Mouse (Mus musculus): Measurements from ENCODE around the gene Tmem44.
"Not testable (repeated sequence)": the region's sequence is repeated elsewhere in the genome, so short reads cannot be mapped to it uniquely, and the experiment has no call there.

Tmem44 gene

GRCm38 (mm10) chr16:30501621-30502020 lies 49.0 kb downstream of the Tmem44 start:
- CTCF ChIA-PET: no interaction called here

GRCm38 (mm10) chr16:30500223-30500622 lies 50.4 kb downstream of the Tmem44 start:
- CTCF ChIA-PET: interaction anchor here (0.7 kb wide), 1 partner anchor 110 kb away, joined by 4 read pairs; no protein-coding TSS in a partner anchor

GRCm38 (mm10) chr16:30499126-30499857 lies 51.4 kb downstream of the Tmem44 start:
- CTCF ChIA-PET: interaction anchor here (0.7 kb wide), 1 partner anchor 109 kb away, joined by 4 read pairs; no protein-coding TSS in a partner anchor

- CTCF ChIA-PET: no interaction called here
These were observed 53.3 kb downstream of the Tmem44 start for GRCm38 (mm10) chr16:30497307-30497706.

DNA sequence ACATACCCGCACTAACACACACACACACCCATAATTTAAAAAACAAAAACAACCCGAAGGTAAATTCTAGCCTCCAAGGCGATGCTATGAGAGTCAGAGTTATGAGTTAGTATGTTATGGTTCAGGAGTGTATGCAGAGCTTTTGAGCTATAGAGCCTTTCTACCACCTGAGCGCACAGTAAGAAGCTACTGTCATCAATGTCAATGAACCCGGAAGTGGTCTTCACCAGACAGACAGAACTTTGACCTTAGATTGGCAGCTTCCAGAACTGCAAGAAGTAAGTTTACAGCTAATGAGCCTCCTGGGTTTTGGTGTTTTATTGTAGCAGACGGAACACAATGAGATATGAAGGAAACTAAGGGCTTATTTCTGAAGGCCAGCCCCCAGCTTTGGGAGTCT lies 55.8 kb downstream of the Tmem44 start:
- CTCF ChIA-PET: no interaction called here

DNA sequence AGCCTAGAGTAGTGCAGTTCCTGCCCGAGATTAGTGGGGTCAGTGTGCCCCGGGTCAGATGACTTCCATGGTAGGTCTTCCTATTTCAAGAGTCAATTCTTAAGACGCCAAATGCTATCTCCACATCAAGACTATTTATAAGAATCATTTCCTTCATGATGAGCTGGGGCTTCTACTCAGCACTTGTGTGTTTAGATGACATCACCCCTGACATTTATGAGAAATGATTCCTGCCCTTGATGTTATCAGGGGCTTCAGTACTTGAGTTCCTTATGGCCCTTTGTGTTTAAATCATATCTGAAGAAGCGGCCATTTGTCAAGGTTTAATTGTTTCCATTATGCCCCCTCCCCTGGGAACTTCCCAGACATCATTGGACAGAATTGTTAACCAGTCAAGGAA lies 58.9 kb downstream of the Tmem44 start:
- CTCF ChIA-PET: interaction anchor here (0.6 kb wide), 1 partner anchor 169 kb away, joined by 3 read pairs; no protein-coding TSS in a partner anchor

DNA sequence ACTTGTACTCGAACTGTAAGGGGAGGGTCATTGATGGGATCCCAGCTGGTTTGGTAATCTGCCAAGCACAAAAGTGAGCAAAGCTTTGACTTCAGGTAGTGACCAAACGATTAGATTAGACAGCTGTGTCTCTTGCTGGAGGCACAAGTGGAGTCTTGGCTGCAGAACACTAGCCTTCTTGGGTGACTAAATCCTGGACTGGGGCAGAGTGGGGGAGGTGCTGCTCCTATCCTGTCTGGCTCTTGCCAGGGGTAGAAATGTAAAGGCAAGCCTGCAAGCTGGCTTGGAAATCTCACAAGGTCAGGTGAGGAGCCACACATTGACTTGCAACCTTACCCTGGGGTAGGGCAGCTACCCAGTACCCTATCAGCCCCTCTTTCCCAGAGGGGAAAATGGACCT lies 59.9 kb downstream of the Tmem44 start:
- CTCF ChIA-PET: no interaction called here

GRCm38 (mm10) chr16:30490316-30490715 lies 60.3 kb downstream of the Tmem44 start:
- CTCF ChIA-PET: no interaction called here

- CTCF ChIA-PET: no interaction called here
These were observed 61.0 kb downstream of the Tmem44 start for GRCm38 (mm10) chr16:30489662-30490061.

- CTCF ChIA-PET: no interaction called here
These were observed 64.1 kb downstream of the Tmem44 start for GRCm38 (mm10) chr16:30486498-30486897.

- CTCF ChIA-PET: no interaction called here
These were observed 72.9 kb downstream of the Tmem44 start for GRCm38 (mm10) chr16:30477791-30478190.

DNA sequence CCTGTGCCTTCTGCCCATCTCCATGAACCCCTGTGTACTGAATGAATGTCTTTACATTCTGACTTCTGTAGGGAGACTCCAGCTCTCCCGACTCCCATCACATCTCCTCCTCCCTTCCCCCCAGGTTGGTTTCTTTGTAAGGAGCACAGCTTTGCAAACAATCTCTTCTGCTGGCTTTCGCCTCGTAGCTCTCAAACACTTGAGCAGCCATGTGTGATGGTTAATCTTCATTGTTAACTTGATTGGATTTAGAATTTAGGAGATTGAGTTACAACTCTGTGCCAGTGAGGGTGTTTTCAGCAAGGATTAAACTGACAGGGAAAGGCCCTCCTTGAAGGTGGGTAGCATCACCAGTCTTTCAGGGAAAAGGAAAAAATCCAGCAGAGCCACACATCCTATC lies 73.6 kb downstream of the Tmem44 start:
- CTCF ChIA-PET: no interaction called here

- CTCF ChIA-PET: no interaction called here
These were observed 74.8 kb downstream of the Tmem44 start for GRCm38 (mm10) chr16:30475633-30476461.

DNA sequence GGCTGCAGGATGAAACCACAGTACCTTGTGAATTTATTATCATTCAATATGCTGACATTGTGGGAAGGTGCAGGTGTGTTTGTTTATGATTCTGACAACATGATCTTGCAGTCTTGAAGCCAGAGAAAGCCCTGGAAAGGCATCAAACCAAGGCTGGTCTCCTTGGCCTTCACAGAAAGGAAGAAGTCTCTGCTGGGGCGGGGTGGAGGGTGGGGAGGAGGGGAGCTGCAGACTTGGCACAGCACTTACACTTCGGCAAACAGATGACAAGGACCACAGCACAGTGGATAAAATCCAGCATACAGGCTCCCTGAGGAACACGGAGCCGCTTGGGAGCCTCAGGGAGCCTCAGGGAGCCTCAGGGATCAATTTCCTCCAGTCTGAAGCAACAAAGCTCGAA lies 78.2 kb downstream of the Tmem44 start:
- CTCF ChIA-PET: no interaction called here

- CTCF ChIA-PET: no interaction called here
These were observed 78.7 kb downstream of the Tmem44 start for GRCm38 (mm10) chr16:30471912-30472311.

- CTCF ChIA-PET: no interaction called here
These were observed 81.7 kb downstream of the Tmem44 start for GRCm38 (mm10) chr16:30468944-30469343.

DNA sequence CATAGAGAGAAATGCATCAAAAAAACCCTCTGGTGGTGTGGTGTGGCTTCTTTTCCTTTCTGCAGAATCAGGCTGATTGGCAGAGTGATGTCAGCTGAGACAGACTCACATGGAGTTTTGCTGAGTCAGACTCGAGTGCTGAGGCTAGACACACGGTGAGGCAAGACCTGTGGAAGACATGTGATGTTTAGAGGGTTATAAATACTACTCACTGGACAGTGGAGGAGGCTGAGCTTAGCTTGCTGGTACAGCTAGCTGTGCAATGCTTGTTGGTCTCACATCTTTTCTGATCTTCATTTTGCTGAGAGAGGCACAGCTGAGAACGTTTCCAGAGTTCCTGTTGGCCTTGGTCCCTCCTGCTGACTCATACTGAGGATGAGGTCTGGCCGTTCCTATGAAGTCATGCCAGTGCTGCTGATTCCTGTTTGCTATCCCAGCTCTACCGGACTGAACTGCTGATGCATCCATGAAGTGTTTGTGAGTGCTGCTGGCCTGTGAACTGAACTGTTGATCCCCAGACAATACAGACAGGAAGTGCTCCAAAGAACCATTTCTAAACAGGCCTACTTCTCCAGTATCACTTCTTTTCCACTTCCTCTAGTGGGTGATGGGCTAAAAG lies 84.9 kb downstream of the Tmem44 start:
- CTCF ChIA-PET: no interaction called here

DNA sequence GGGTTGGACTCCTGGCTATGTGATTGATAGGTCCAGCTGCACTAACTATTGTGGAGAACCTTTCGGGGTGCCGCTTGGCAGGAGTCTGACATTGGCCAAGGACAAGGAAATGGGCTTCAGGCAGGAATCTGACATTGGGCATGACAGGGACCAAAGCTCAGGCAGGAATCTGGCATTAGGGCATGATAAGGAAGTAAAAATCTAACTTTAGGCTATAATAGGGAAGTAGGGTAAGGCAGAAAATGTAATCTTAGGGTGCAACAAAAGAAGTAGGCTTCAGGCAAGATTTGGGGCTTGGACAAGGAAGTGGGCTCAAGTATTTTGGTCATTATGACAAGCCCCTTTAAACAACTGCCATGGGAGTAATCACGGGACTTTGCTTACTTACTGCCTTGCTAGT lies 85.9 kb downstream of the Tmem44 start:
- CTCF ChIA-PET: not testable (repeated sequence)

All from spleen, embryonic (tissue).